Mouse (Mus musculus): ENCODE results near the gene Prx.

Prx gene

DNA sequence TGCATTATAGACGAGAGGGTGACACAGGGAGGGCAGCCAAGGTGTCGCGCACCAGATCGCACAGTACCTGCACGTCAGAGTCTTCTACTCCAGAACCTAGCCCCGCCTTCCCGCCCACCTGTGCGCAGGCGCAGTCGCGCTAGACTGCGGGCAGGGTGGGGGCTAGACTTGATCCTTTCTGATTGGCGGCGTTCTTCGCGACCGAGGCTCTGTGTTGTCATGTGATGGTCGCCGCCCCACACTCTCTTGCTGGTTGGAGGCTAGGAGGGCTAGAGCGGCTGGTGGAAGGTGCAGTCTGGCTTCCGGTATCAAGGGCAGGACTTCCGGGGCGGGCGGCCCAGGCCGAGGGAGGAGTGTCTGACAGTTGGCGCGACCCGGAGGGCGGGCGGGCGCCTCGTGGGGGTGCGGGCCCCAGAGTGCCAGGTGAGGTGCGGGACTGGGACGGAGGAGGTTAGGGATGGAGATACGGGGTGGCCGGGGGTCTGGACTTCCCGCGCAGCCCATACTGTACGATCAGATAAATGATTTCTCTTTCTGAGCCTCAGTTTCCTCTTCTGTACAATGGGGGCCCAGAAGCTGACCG lies 53.9 kb downstream of the Prx start, which contains the start of the genes Pld3 and 2310022A10Rik:
Gene Pld3, minus strand, starts transcription at position 288 of the 583 bp plus-strand sequence.
Gene 2310022A10Rik, plus strand, starts transcription at position 303 of the 583 bp plus-strand sequence.
- peak; percentile 70 to 77 for DNase-seq (ENCODE audit: low read depth in 1 of 2, low spot score in 2 of 2)

DNA sequence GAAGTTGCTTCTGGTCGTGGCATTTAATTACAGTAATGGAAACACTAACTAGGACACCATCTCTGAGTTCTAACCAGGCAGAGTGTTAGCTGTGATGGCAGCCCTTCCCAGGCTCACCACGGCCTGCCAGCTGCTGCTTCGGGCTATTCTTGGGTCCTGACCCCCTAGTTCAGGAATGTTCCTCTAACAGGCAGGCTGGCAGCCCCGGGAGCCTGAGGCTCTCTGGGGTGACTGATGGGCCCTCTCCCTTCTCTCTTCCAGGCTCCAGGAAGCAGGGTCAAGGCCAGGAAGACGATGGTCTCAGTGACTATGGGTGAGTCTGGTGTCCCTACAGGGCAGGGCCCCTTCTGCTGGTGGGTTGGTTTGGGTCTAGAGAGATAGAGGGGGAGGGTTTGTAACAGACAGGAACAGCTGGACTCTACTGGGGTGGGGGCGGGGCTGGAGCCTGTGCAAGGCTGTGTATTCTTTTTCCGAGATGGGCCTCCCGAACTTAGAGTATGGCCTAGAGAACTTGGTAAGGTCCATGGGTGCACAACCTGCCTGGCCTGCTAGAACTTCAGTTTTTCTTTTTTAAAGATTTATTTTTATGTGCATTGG lies 61.3 kb downstream of the Prx start:
- DNase-seq (ENCODE audit: low read depth in 1 of 2, low spot score in 2 of 2): no peak

DNA sequence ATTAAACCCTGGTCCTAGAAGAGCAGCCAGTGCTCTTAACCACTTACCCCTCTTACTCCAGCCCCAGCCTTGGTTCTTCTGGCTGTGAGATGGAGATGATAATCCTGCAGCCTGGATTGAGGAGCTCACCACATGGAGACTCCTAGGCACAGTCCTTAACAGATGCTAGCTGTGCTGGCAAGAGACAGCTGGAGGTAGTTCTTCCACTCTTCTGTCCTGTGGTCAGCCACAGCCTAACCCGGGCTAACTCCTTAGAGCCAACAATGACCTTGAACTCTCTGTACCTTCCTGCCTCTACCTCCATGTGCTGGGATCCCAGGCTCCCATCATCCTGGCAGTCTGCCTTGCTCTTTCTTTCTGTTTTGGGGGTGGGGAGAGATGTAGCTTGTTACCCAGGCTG lies 61.9 kb downstream of the Prx start:
- DNase-seq (ENCODE audit: low read depth in 1 of 2, low spot score in 2 of 2): no peak

All from monocyte, adult 2 months (primary cell).